Mouse (Mus musculus): Measurements from ENCODE around the gene Dgke. TPM values are rescaled to one million over a fixed set of nuclear protein-coding genes. Genes with fewer than 3 reads are reported as not detected.

The Dgke gene
- polyA plus RNA-seq, 1 experiment from 2014 or later = 3.4 TPM

- no peak for TF ChIP-seq EP300 (IDR thresholded peaks at IDR 0.05)
- TF ChIP-seq CTCF (IDR thresholded peaks at IDR 0.05) = no peak
- Histone ChIP-seq H3K36me3 (ENCODE audit: insufficient read depth, low read length) (no peaks in the 10 kb centered on the region), H3K27ac (ENCODE audit: low read length) (no peak overlapping the region), H3K9ac (replicated peaks; ENCODE audit: low read depth) (no peak overlapping the region), H3K27me3 (replicated peaks; ENCODE audit: insufficient read depth, low read length) (no peaks in the 10 kb centered on the region), H3K4me2 (replicated peaks; ENCODE audit: low read depth, low read length) (no peak overlapping the region), H3K4me1 (ENCODE audit: insufficient read depth, low read depth, low read length) (no peaks in the 10 kb centered on the region), H3K9me3 (ENCODE audit: low read length) (no peaks in the 10 kb centered on the region), H3K4me3 (ENCODE audit: low read depth, low read length) (no peak overlapping the region)
- WGBS = 70% methylated on average over 5 of the region's 5 CpGs
- DNase-seq (ENCODE audit: low spot score) (peak; percentile 24), ATAC-seq (peak; percentile 54)
Observed at GRCm38 (mm10) chr11:88988956-88989355, 77.7 kb downstream of the Dgke start.

GRCm38 (mm10) chr11:88986616-88987015, 80.0 kb downstream of the Dgke start:
- H3K27ac ChIP-seq (ENCODE audit: low read length) = no peak overlapping the region
- no peaks in the 10 kb centered on the region for H3K4me1 ChIP-seq (ENCODE audit: insufficient read depth, low read depth, low read length)
- no peak overlapping the region for H3K4me3 ChIP-seq (ENCODE audit: low read depth, low read length)
- no peak overlapping the region for H3K4me2 ChIP-seq (replicated peaks; ENCODE audit: low read depth, low read length)
- 80% methylated on average over 10 of the region's 10 CpGs for WGBS
- TF ChIP-seq EP300 (IDR thresholded peaks at IDR 0.05) (no peak), CTCF (IDR thresholded peaks at IDR 0.05) (0 out of 2 replicates have a peak, but pooled peaks have one; percentile 4)
- no peaks in the 10 kb centered on the region for H3K9me3 ChIP-seq (ENCODE audit: low read length)
- no peak overlapping the region for H3K9ac ChIP-seq (replicated peaks; ENCODE audit: low read depth)
- no peaks in the 10 kb centered on the region for H3K27me3 ChIP-seq (replicated peaks; ENCODE audit: insufficient read depth, low read length)
- ATAC-seq = no peak
- H3K36me3 ChIP-seq (ENCODE audit: insufficient read depth, low read length) = no peaks in the 10 kb centered on the region
- DNase-seq (ENCODE audit: low spot score) = no peak

Other genes with a start within 250 kb of the Dgke start
- gene Akap1, start 202.3 kb downstream of the Dgke start, polyA plus RNA-seq (2015; fragmentation: Nextera tagmentation; extraction: Ambion mirVana) = 12.6 and 13.5 TPM in 2 replicates
- 63.0 and 68.8 TPM in 2 replicates for gene Scpep1, start 111.4 kb downstream of the Dgke start, polyA plus RNA-seq (2015; fragmentation: Nextera tagmentation; extraction: Ambion mirVana)
- not detected in 2 replicates for gene Elobl, start 99.9 kb downstream of the Dgke start, polyA plus RNA-seq (2015; fragmentation: Nextera tagmentation; extraction: Ambion mirVana)
- 5.6 and 5.8 TPM in 2 replicates for gene Coil, start 96.6 kb downstream of the Dgke start, polyA plus RNA-seq (2015; fragmentation: Nextera tagmentation; extraction: Ambion mirVana)
- 23.5 and 24.3 TPM in 2 replicates for gene Trim25, start 67.5 kb downstream of the Dgke start, polyA plus RNA-seq (2015; fragmentation: Nextera tagmentation; extraction: Ambion mirVana)
- gene Gm525, start 7.0 kb upstream of the Dgke start, polyA plus RNA-seq (2015; fragmentation: Nextera tagmentation; extraction: Ambion mirVana) = 0.25 and 0.27 TPM in 2 replicates
- gene Nog, start 235.5 kb upstream of the Dgke start, polyA plus RNA-seq (2015; fragmentation: Nextera tagmentation; extraction: Ambion mirVana) = 0.86 and 0.95 TPM in 2 replicates